Mouse (Mus musculus) kidney, adult 9 months (tissue): ENCODE results near the gene Golga2.
A peak's percentile ranks its signal among the peaks of the same experiment; 100 is the strongest.
"Not testable (repeated sequence)": the region's sequence is repeated elsewhere in the genome, so short reads cannot be mapped to it uniquely, and the experiment has no call there.

Experiments used
- DNase-seq: peaks from one replicate; pipeline ENCODE4 v3.0.0; 2022

Gene Golga2

GRCm38 (mm10) chr2:32289578-32289977 lies 2.4 kb downstream of the Golga2 start:
- peak; percentile 72 for DNase-seq

GRCm38 (mm10) chr2:32294348-32294747 lies 7.2 kb downstream of the Golga2 start:
- no peak for DNase-seq

- DNase-seq = no peak
Measured at GRCm38 (mm10) chr2:32295285-32295684, 8.1 kb downstream of the Golga2 start.

GRCm38 (mm10) chr2:32295842-32296241 lies 8.7 kb downstream of the Golga2 start:
- DNase-seq = not testable (repeated sequence)

- no peak for DNase-seq
Measured at GRCm38 (mm10) chr2:32299469-32299868, 12.3 kb downstream of the Golga2 start.

GRCm38 (mm10) chr2:32302952-32303351 lies 15.8 kb downstream of the Golga2 start:
- DNase-seq = no peak

GRCm38 (mm10) chr2:32304145-32304832 lies 17.1 kb downstream of the Golga2 start:
- DNase-seq = peak; percentile 43

GRCm38 (mm10) chr2:32305668-32306067 lies 18.5 kb downstream of the Golga2 start:
- no peak for DNase-seq

- no peak for DNase-seq
Measured at GRCm38 (mm10) chr2:32306176-32306575, 19.0 kb downstream of the Golga2 start.

GRCm38 (mm10) chr2:32307247-32307798 lies 20.1 kb downstream of the Golga2 start:
- no peak for DNase-seq

- peak; percentile 66 for DNase-seq
Measured at GRCm38 (mm10) chr2:32307941-32308760, 21.0 kb downstream of the Golga2 start.

GRCm38 (mm10) chr2:32308870-32309568 lies 21.8 kb downstream of the Golga2 start:
- no peak for DNase-seq

GRCm38 (mm10) chr2:32310096-32310845 lies 23.1 kb downstream of the Golga2 start:
- DNase-seq = no peak

GRCm38 (mm10) chr2:32311443-32312317 lies 24.5 kb downstream of the Golga2 start:
- no peak for DNase-seq

- DNase-seq = peak; percentile 68
Measured at GRCm38 (mm10) chr2:32312318-32312964, 25.3 kb downstream of the Golga2 start.

- no peak for DNase-seq
Measured at GRCm38 (mm10) chr2:32314831-32315230, 27.6 kb downstream of the Golga2 start.

GRCm38 (mm10) chr2:32315751-32316150 lies 28.6 kb downstream of the Golga2 start:
- no peak for DNase-seq

GRCm38 (mm10) chr2:32316887-32317656 lies 29.9 kb downstream of the Golga2 start:
- no peak for DNase-seq

GRCm38 (mm10) chr2:32317791-32318417 lies 30.7 kb downstream of the Golga2 start:
- DNase-seq = no peak
